Mouse (Mus musculus): ENCODE measurements around the gene Eif4e3.

GRCm38 (mm10) chr6:99615272-99615751, 51.3 kb downstream of the Eif4e3 start:
- TF ChIP-seq GATA1 (IDR thresholded peaks at IDR 0.05; ENCODE audit: low read length) (no peak), TAL1 (IDR thresholded peaks at IDR 0.05; ENCODE audit: low read length) (no peak)
